Mouse (Mus musculus) brown adipose tissue, adult 24 weeks (tissue): Measurements from ENCODE around the gene H60b. TPM values are rescaled to one million over a fixed set of nuclear protein-coding genes. Genes with fewer than 3 reads are reported as not detected.

ENCODE experiments used
- H3K27ac ChIP-seq: fragments of 200-500 bp; replicated peaks from 2 replicates; pipeline ENCODE4 v1.5.1; 2012; ENCODE audit warnings: low read depth, mild to moderate bottlenecking, low read length
- H3K4me1 ChIP-seq: fragments of 200-500 bp; 2 replicates; pipeline ENCODE4 v1.6.1; 2012; ENCODE audit warnings: low read length, mixed read lengths; ENCODE audit not compliant: control insufficient read depth, insufficient read depth, insufficient read length
- H3K4me3 ChIP-seq: fragments of 200-500 bp; 2 replicates; pipeline ENCODE4 v1.5.1; 2012; ENCODE audit warnings: low read depth, mild to moderate bottlenecking, low read length, moderate library complexity; ENCODE audit not compliant: insufficient read depth
- polyA plus RNA-seq: library from polyadenylated mRNA; stranded (reverse); fragments of >200 nt; gene quantifications from 2 replicates; pipeline ENCODE4 v1.2.4, GENCODE M21; 2012; ENCODE audit not compliant: missing spikeins, insufficient read depth, insufficient read length

The H60b gene
- polyA plus RNA-seq, 1 experiment, result 0.95 TPM

DNA sequence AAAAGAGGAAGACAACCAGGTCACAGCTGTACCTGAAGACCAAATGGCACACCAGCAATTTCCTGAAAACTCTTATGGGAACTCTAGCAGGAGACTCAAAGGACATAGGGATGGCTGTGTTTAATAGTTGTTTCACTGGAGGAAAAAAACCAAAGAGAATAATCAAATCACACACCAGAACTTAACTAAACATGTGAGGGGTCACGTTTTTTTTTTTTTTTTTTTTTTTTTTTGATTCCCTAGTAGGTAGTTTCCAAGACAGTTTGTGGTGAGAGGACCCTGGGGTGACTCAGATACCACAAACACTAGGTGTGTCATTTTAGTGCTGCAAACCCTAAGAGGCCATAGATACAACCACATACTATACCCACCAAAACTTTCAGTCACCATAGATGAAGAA lies 137.3 kb downstream of the H60b start:
- H3K4me1 ChIP-seq, result no peaks in the 10 kb centered on the region
- H3K4me3 ChIP-seq, result no peak overlapping the region
- no peak overlapping the region for H3K27ac ChIP-seq

DNA sequence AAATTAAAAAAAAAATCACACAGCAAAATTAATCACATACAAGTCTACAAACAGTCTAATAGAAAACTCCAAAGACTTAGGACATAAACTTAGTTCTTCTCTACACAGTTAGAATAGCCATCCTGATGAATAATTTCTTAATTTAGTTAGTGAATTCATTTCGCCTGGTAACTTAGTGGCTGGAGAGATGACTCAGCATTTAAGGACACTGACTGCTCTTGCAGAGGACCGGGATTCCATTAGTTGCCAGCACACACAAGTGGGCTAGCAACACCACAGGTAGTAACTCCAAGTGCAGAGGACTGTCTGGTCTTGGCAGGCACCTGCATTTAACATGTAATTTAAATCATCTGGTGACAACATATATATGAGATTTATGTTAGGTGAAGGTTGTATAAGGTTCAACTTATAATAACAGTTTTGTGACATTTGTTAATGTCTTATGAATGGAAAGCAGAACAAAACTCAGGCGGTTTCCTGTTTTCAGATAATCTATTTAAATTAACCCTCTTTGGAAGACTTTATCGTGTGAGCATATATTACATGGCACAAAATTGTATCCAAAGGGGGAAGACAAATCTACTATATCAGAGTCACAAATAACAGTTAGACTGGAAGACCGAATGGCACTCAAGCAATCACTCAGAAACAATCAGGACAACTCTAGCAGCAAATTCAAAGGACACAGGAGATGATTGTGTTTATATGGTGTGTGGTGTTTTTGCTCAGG lies 138.8 kb downstream of the H60b start:
- Histone ChIP-seq H3K4me3 (no peak overlapping the region), H3K27ac (no peak overlapping the region), H3K4me1 (no peaks in the 10 kb centered on the region)

DNA sequence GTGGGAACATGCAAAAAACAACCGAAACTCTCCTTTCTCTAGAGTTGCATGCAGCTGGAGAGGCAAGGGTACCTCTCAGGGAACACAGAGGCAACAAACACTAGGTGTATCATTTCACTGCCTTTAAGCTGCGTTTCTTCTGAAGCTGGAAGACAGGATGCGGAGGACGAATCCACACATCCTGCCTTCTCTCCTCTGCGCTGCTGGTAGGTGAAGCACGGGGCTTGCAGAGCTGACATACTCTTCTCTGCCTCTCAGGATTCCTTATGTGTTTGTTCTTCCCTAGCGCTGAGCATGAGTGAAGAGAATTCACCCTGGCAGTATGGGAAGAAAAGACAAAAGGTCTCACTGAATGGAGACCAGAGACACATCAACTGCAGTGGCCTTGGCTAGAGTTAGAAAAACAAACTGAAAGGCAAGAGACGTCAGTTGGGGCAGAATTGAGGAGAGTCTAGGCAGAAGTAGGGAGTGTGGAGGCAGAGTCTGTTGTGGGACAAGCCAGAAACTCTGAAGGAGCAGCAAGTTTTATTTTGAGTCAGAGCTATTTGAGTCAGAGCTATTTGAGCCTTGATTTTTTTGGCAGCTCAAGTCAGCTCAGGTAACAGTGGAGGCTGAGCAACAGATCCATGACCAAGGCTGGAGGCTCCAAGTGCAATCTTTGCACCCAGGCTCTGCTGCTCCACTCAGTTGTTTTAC lies 139.5 kb downstream of the H60b start:
- Histone ChIP-seq H3K4me1 (no peaks in the 10 kb centered on the region), H3K27ac (no peak overlapping the region), H3K4me3 (no peak overlapping the region)

DNA sequence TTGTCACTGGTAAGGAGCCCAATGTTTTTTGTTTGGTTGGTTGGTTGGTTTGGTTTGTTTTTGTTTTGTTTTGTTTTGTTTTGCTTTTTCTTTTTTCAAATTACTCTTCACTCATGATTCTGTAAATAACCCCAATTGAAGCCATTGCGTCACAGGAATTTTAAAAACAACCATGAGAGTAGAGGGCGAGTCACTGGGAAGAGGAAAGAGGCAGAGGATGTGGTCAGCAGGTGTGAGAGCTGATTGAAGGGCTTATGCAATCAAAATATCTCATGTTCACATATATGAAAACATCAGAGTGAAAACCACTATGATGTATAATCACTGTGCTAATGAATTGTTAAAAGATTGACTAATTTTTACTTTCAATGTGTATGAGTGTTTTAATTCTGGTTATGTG lies 140.9 kb downstream of the H60b start:
- Histone ChIP-seq H3K4me3 (no peak overlapping the region), H3K27ac (no peak overlapping the region), H3K4me1 (no peaks in the 10 kb centered on the region)

DNA sequence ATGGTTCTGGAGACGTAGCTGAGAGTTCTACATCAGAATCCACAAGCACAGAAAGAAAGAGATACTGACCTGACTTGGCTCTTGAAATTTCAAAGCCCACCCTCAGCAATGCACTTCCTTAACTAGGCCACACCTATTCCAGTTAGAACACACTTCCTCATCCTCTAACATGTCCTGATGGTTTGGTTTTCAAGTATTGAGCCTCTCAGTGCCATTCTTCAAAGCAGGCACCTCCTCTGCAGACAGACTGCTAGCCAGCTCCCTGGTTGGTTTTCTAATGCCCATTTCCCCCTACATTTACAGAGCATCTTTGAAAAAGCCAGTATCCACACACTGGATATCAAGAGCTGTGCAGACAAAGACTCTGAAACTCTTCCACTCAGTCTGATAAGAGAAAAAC lies 143.3 kb downstream of the H60b start:
- H3K4me3 ChIP-seq, result peak overlapping the region; percentile 33
- H3K4me1 ChIP-seq, result no peaks in the 10 kb centered on the region
- H3K27ac ChIP-seq, result peak overlapping the region; percentile 77

DNA sequence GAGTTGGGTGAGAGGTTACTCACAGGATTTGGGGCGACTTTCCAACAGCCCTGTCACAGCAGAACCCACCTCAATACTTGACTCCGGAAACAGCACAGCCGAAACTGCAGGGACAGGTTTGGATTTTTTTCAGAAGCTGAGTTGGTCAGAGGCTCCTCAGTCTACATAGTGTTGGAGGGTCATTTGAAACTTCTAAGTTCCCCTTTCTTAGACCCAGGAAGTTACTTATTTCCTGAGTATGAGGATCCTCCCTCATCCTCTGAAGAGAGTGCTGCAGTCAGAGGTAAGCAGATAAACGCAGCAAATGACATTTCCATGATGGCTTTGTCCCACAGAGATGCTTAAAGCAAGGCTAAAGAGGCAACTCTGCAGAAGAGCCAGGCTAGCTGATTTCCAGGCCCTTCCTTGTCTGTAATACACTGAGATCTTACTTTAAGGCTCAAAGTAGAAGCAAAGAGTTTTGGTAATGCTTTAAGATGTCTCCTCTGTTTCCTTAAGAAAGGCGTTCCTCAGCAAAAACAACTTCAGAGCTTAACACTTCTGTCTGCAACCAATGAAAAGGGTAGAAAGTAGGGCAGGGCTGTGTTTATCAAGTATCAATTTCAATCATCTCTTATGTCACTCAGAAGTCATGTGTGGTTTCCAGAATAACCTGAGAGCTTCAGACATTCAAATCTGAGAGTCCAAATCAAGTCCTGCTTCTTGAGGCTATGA lies 144.1 kb downstream of the H60b start:
- Histone ChIP-seq H3K27ac (peak overlapping the region; percentile 77), H3K4me3 (peak overlapping the region; percentile 53)

DNA sequence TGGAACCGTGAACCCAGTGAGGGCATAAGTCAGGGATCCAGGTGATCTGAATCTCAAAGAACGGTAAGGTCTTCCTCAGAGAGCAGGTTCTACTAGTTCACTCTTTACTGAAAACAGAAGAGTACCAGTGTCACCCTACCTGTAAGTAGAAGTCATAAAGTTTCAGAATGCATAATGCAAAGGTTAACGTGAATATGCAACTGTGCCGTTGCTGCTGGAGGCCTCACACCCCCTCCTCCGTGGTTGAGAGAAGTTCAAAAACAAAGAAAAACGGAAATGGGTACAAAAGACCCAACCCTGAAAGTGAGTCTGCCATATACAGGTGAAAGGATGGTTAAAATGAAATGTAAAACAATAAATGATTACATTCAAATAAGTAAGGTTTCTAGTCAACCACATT lies 145.3 kb downstream of the H60b start:
- Histone ChIP-seq H3K4me3 (no peak overlapping the region), H3K4me1 (no peaks in the 10 kb centered on the region), H3K27ac (no peak overlapping the region)

More for the DNA sequence above, 144.1 kb downstream of the H60b start:
- H3K4me1 ChIP-seq, result no peaks in the 10 kb centered on the region

DNA sequence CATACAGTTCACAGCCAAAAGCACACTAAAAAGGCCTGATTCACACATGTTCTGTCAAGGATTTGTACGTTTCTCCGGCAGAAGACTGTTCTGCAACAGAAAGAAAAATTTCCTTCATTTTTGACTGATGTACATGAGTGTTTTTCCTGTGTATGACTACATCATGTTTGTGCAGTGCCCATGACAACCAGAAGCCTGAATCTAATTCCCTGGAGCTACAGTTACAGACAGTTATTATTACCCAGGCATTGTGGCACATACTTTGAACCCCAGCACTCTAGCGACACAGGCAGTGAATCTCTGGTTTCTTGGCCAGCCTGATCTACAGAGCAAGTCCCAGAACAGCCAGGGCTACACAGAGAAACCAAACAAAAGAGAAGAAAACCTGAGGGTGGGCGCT lies 147.4 kb downstream of the H60b start:
- H3K27ac ChIP-seq, result no peak overlapping the region
- H3K4me1 ChIP-seq, result no peaks in the 10 kb centered on the region
- H3K4me3 ChIP-seq, result no peak overlapping the region

DNA sequence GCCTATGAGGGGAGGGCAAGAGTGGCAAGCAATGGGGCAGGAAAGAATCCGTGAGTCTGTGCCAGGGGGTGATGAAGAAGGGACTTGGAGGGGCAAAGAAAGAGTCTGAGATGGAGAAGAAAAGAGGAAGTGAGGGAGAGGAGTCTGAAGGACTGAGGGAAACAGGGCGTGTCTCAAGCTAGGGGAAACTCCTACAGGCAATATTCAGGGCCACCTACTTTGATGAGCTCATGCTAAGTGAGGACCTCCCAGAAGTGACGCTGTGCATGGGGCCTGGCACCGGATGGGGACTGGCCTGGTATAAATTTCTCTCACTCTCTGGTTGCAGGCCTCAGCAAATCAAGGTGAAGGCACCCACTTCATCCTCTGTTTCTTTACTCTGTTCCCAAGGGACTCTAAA lies 148.1 kb downstream of the H60b start:
- no peaks in the 10 kb centered on the region for H3K4me1 ChIP-seq
- H3K27ac ChIP-seq, result 0 out of 2 replicates have a peak overlapping the region, but pooled peaks have one; percentile 18
- H3K4me3 ChIP-seq, result peak overlapping the region; percentile 18; the same call in 1 of the 2 replicates

DNA sequence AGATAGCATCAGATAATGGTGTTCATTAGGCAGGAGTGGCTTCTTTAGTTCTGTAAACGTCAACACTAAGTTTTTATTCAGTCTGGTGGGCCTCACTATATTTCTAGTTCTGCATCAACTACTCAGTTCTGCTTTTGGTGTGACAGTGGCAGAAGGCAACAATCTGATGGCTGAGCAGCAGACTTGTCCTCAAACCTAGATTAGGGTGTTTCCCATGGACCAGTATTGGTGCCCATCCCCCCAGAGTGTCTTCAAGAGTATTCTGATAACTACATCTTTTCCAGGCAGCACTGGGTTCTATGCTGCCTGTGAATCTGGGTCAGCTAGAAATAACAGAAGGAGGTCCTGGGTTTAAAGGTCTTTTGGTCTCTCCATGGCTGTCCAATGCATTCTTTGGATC lies 149.8 kb downstream of the H60b start:
- Histone ChIP-seq H3K27ac (no peak overlapping the region), H3K4me3 (no peak overlapping the region), H3K4me1 (no peaks in the 10 kb centered on the region)

DNA sequence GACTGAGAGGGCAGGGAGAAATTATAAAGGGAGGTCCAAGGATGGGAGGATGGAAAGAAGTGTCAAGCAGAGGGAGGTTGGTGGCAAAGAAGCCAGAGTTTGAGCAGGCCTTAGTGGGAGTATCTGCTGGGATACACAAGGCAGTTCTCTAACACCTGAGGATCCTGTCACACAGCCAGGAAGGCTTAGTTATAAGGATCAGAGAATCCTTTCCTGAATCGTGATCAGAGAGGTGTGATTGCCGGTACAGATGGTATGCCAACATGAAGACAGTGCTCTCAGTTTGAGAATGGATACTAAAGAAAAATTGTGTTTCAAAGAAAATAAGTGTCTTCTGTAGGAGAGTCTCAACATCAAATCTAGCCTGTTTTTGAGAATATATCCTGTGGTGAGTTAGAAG lies 164.5 kb downstream of the H60b start:
- H3K4me3 ChIP-seq, result no peak overlapping the region
- H3K4me1 ChIP-seq, result no peaks in the 10 kb centered on the region
- no peak overlapping the region for H3K27ac ChIP-seq

Other genes with a start within 250 kb of the H60b start
- gene 4930444G20Rik, start 90.5 kb upstream of the H60b start, polyA plus RNA-seq, result not detected in 2 replicates
- 3.6 and 4.8 TPM in 2 replicates for gene E030030I06Rik, start 9.3 kb upstream of the H60b start, polyA plus RNA-seq
- not detected in 2 replicates for gene Raet1e, start within 50 bp of the H60b start, polyA plus RNA-seq
- not detected in 2 replicates for gene Raet1d, start 202.0 kb downstream of the H60b start, polyA plus RNA-seq